Mouse (Mus musculus) hindbrain, embryonic 15.5 days (tissue): ENCODE measurements around the gene Apoa2. TPM values are rescaled to one million over a fixed set of nuclear protein-coding genes. Genes with fewer than 3 reads are reported as not detected.

ENCODE experiments used
- ATAC-seq: fragments of 200-750 bp; cut with Nextera tagmentation; 2 replicates; pipeline ENCODE4 v1.8.0; 2017; ENCODE audit warnings: low read depth, moderate number of reproducible peaks, moderate TSS enrichment; ENCODE audit not compliant: low FRiP score
- H3K27ac ChIP-seq: fragments of 300-500 bp; sonication (generic); replicated peaks from 2 replicates; pipeline ENCODE4 v1.5.1; 2015; ENCODE audit warnings: mild to moderate bottlenecking, inconsistent platforms
- H3K27me3 ChIP-seq: fragments of 300-500 bp; sonication (generic); 2 replicates; pipeline ENCODE4 v1.6.1; 2015; ENCODE audit warnings: control low read depth, inconsistent platforms
- H3K36me3 ChIP-seq: fragments of 300-500 bp; sonication (generic); 2 replicates; pipeline ENCODE4 v1.6.1; 2015; ENCODE audit warnings: control low read depth, inconsistent platforms
- H3K4me1 ChIP-seq: fragments of 300-500 bp; sonication (generic); replicated peaks from 2 replicates; pipeline ENCODE4 v1.6.1; 2015; ENCODE audit warnings: control low read depth, inconsistent platforms
- H3K4me2 ChIP-seq: fragments of 300-500 bp; sonication (generic); 2 replicates; pipeline ENCODE4 v1.6.1; 2015; ENCODE audit warnings: moderate library complexity, mild to moderate bottlenecking, inconsistent platforms
- H3K4me3 ChIP-seq: fragments of 300-500 bp; sonication (generic); 2 replicates; pipeline ENCODE4 v1.5.1; 2015; ENCODE audit warnings: mild to moderate bottlenecking, inconsistent platforms
- H3K9ac ChIP-seq: fragments of 300-500 bp; sonication (generic); 2 replicates; pipeline ENCODE4 v1.6.1; 2015; ENCODE audit warnings: inconsistent platforms
- H3K9me3 ChIP-seq: fragments of 300-500 bp; sonication (generic); 2 replicates; pipeline ENCODE4 v1.6.1; 2016; ENCODE audit warnings: control low read depth, inconsistent platforms
- WGBS: fragments of 180-500 bp; shearing (Covaris S2); methylation state at CpG from one replicate; pipeline ENCODE4 v1.1.7; 2015; 5-methylcytosine and 5-hydroxymethylcytosine counted together
- polyA plus RNA-seq: library from polyadenylated mRNA; unstranded; fragments of >200 nt; fragmentation: Nextera tagmentation; extraction: Ambion mirVana; gene quantifications from 2 replicates; pipeline ENCODE4 v1.2.1, GENCODE M21; 2015

The Apoa2 gene
- polyA plus RNA-seq, 1 experiment from 2014 or later, result 6.0 TPM

GRCm38 (mm10) chr1:171271196-171271595, 46.3 kb downstream of the Apoa2 start:
- no peaks in the 10 kb centered on the region for H3K9me3 ChIP-seq
- H3K36me3 ChIP-seq, result peaks cover 28% of the 10 kb centered on the region
- H3K27me3 ChIP-seq, result no peaks in the 10 kb centered on the region
- H3K4me3 ChIP-seq, result peak overlapping the region; percentile 94
- peak overlapping the region; percentile 91 for H3K9ac ChIP-seq
- H3K27ac ChIP-seq, result peak overlapping the region; percentile 77; the same call in 1 of the 2 replicates
- no peak for ATAC-seq
- 52% methylated on average over 9 of the region's 9 CpGs for WGBS
- H3K4me1 ChIP-seq, result peaks cover 28% of the 10 kb centered on the region
- H3K4me2 ChIP-seq, result peak overlapping the region; percentile 89

DNA sequence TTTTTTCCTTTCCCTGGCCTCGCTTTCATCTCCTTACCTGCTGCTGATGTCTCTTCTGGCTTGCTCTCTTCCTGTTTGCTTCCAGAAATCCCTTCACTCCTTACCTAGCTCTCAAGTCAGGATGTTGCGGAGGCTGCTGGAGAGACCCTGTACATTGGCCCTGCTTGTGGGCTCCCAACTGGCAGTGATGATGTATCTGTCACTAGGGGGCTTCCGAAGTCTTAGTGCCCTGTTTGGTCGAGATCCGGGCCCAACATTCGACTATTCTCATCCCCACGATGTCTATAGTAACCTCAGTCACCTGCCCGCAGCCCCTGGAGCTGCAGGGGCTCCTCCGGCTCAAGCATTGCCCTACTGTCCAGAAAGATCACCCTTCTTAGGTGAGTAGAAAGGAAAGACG, 46.8 kb downstream of the Apoa2 start:
- Histone ChIP-seq H3K4me1 (peaks cover 28% of the 10 kb centered on the region), H3K4me3 (no peak overlapping the region), H3K9me3 (no peaks in the 10 kb centered on the region), H3K4me2 (peak overlapping the region; percentile 89), H3K9ac (peak overlapping the region; percentile 91; the same call in 1 of the 2 replicates), H3K27me3 (no peaks in the 10 kb centered on the region), H3K27ac (no peak overlapping the region), H3K36me3 (peaks cover 32% of the 10 kb centered on the region)
- WGBS, result 78% methylated on average over 10 of the region's 10 CpGs
- no peak for ATAC-seq

GRCm38 (mm10) chr1:171272086-171272485, 47.2 kb downstream of the Apoa2 start:
- WGBS, result 92% methylated on average over 3 of the region's 3 CpGs
- Histone ChIP-seq H3K4me2 (no peak overlapping the region; the same call in 1 of the 2 replicates), H3K9ac (no peak overlapping the region), H3K9me3 (no peaks in the 10 kb centered on the region), H3K4me3 (no peak overlapping the region), H3K36me3 (peaks cover 37% of the 10 kb centered on the region), H3K27me3 (no peaks in the 10 kb centered on the region), H3K27ac (no peak overlapping the region), H3K4me1 (peaks cover 28% of the 10 kb centered on the region)
- ATAC-seq, result no peak

GRCm38 (mm10) chr1:171274171-171274570, 49.3 kb downstream of the Apoa2 start:
- ATAC-seq, result no peak
- H3K9me3 ChIP-seq, result no peaks in the 10 kb centered on the region
- H3K4me1 ChIP-seq, result peaks cover 28% of the 10 kb centered on the region
- no peak overlapping the region for H3K27ac ChIP-seq
- H3K4me3 ChIP-seq, result no peak overlapping the region
- H3K36me3 ChIP-seq, result peaks cover 45% of the 10 kb centered on the region
- no peak overlapping the region for H3K4me2 ChIP-seq
- no peaks in the 10 kb centered on the region for H3K27me3 ChIP-seq
- WGBS, result 90% methylated on average over 12 of the region's 12 CpGs
- no peak overlapping the region for H3K9ac ChIP-seq

GRCm38 (mm10) chr1:171275144-171275734, 50.4 kb downstream of the Apoa2 start:
- no peaks in the 10 kb centered on the region for H3K9me3 ChIP-seq
- no peak overlapping the region for H3K9ac ChIP-seq
- H3K36me3 ChIP-seq, result peaks cover 45% of the 10 kb centered on the region
- H3K4me1 ChIP-seq, result peaks cover 30% of the 10 kb centered on the region
- H3K4me2 ChIP-seq, result no peak overlapping the region
- no peaks in the 10 kb centered on the region for H3K27me3 ChIP-seq
- 74% methylated on average over 11 of the region's 11 CpGs for WGBS
- no peak overlapping the region for H3K4me3 ChIP-seq
- H3K27ac ChIP-seq, result no peak overlapping the region
- ATAC-seq, result no peak

Other genes starting within 250 kb of the Apoa2 start
- gene Fcgr2b, start 248.5 kb upstream of the Apoa2 start, polyA plus RNA-seq, result 1.7 and 2.6 TPM in 2 replicates
- gene Fcgr4, start 206.1 kb upstream of the Apoa2 start, polyA plus RNA-seq, result 0.27 and 1.0 TPM in 2 replicates
- 9.6 and 12.3 TPM in 2 replicates for gene Fcgr3, start 160.1 kb upstream of the Apoa2 start, polyA plus RNA-seq
- gene Cfap126, start 111.1 kb upstream of the Apoa2 start, polyA plus RNA-seq, result 7.7 and 14.1 TPM in 2 replicates
- gene Sdhc, start 74.5 kb upstream of the Apoa2 start, polyA plus RNA-seq, result 290 and 297 TPM in 2 replicates
- 4.2 and 7.7 TPM in 2 replicates for gene Mpz, start 74.3 kb upstream of the Apoa2 start, polyA plus RNA-seq
- gene Pcp4l1, start 28.8 kb upstream of the Apoa2 start, polyA plus RNA-seq, result 32.4 and 48.4 TPM in 2 replicates
- gene Nr1i3, start 11.1 kb upstream of the Apoa2 start, polyA plus RNA-seq, result 0.39 and 0.49 TPM in 2 replicates
- gene Tomm40l, start 2.5 kb upstream of the Apoa2 start, polyA plus RNA-seq, result 55.0 and 55.4 TPM in 2 replicates
- 24.9 and 30.7 TPM in 2 replicates for gene Fcer1g, start 9.3 kb downstream of the Apoa2 start, polyA plus RNA-seq
- 5.6 and 6.2 TPM in 2 replicates for gene Adamts4, start 25.4 kb downstream of the Apoa2 start, polyA plus RNA-seq
- 233 and 245 TPM in 2 replicates for gene Ndufs2, start 26.3 kb downstream of the Apoa2 start, polyA plus RNA-seq
- 105 and 107 TPM in 2 replicates for gene B4galt3, start 45.3 kb downstream of the Apoa2 start, polyA plus RNA-seq
- 44.2 and 53.6 TPM in 2 replicates for gene Ppox, start 56.1 kb downstream of the Apoa2 start, polyA plus RNA-seq
- 99.8 and 106 TPM in 2 replicates for gene Usp21, start 62.9 kb downstream of the Apoa2 start, polyA plus RNA-seq
- gene Ufc1, start 70.0 kb downstream of the Apoa2 start, polyA plus RNA-seq, result 109 and 110 TPM in 2 replicates
- 47.3 and 51.6 TPM in 2 replicates for gene Dedd, start 104.1 kb downstream of the Apoa2 start, polyA plus RNA-seq
- 51.4 and 52.1 TPM in 2 replicates for gene Nit1, start 120.6 kb downstream of the Apoa2 start, polyA plus RNA-seq
- 139 and 153 TPM in 2 replicates for gene Pfdn2, start 120.6 kb downstream of the Apoa2 start, polyA plus RNA-seq
- gene Klhdc9, start 135.7 kb downstream of the Apoa2 start, polyA plus RNA-seq, result 2.5 and 3.3 TPM in 2 replicates
- gene Nectin4, start 145.0 kb downstream of the Apoa2 start, polyA plus RNA-seq, result 3.1 and 3.5 TPM in 2 replicates
- gene Arhgap30, start 163.9 kb downstream of the Apoa2 start, polyA plus RNA-seq, result 0.60 and 0.87 TPM in 2 replicates
- 168 and 172 TPM in 2 replicates for gene Usf1, start 186.3 kb downstream of the Apoa2 start, polyA plus RNA-seq
- 5.4 and 6.6 TPM in 2 replicates for gene Tstd1, start 193.8 kb downstream of the Apoa2 start, polyA plus RNA-seq
- 14.1 and 14.2 TPM in 2 replicates for gene F11r, start 212.5 kb downstream of the Apoa2 start, polyA plus RNA-seq